Mouse (Mus musculus): Measurements from ENCODE around the gene Pml. TPM values are rescaled to one million over a fixed set of nuclear protein-coding genes. Genes with fewer than 3 reads are reported as not detected.

The Pml gene
- polyA plus RNA-seq, 1 experiment, result 71.3 TPM

DNA sequence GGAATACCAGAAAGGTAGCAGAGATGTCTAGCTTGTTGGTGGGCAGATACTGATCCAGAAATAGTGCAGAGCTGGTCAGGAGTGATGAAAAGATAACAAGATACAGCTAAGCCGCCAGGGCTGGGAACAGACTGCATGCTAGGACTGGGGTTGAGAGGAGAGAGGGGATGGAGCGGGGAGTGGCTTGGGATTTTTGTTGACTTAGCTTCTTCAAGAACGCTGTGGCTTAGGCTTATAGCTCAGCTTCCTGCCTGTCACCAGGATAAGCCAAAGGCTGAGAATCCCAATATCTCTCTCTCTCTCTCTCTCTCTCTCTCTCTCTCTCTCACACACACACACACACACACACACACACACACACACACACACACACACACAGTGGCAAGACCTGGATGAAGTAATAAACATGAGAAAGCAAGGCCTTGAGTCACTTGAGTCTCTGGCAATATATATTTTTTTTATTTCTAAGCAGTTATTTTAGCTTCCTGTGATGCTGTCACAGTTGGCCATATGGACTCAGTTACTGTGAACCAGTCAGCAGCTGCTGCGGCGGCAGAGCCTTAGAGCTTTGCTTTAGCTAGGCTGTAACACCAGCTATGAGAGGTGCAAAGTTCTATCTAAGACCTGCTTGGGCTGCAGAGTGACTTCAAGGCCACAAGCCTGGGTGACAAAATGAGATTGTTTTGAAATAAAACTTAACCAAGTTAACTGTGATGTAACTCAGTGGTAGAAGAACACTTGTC lies 73.7 kb downstream of the Pml start:
- Histone ChIP-seq H3K4me3 (ENCODE audit: insufficient read depth, low read length) (no peak overlapping the region), H3K27ac (ENCODE audit: insufficient read depth, low read depth, low read length) (no peak overlapping the region), H3K4me1 (ENCODE audit: control insufficient read depth, insufficient read depth, low read length) (no peaks in the 10 kb centered on the region)
- TF ChIP-seq CTCF (IDR thresholded peaks at IDR 0.05; ENCODE audit: low read depth, low read length), result no peak
- no peak for TF ChIP-seq POLR2A (IDR thresholded peaks at IDR 0.05; ENCODE audit: borderline replicate concordance, low read depth, low read length)

GRCm38 (mm10) chr9:58174818-58175251 lies 74.8 kb downstream of the Pml start:
- H3K27ac ChIP-seq (ENCODE audit: insufficient read depth, low read depth, low read length), result no peak overlapping the region
- TF ChIP-seq POLR2A (IDR thresholded peaks at IDR 0.05; ENCODE audit: borderline replicate concordance, low read depth, low read length) (no peak), CTCF (IDR thresholded peaks at IDR 0.05; ENCODE audit: low read depth, low read length) (no peak)
- no peak overlapping the region for H3K4me3 ChIP-seq (ENCODE audit: insufficient read depth, low read length)
- no peaks in the 10 kb centered on the region for H3K4me1 ChIP-seq (ENCODE audit: control insufficient read depth, insufficient read depth, low read length)

GRCm38 (mm10) chr9:58172863-58173262 lies 76.7 kb downstream of the Pml start:
- Histone ChIP-seq H3K4me3 (ENCODE audit: insufficient read depth, low read length) (no peak overlapping the region), H3K27ac (ENCODE audit: insufficient read depth, low read depth, low read length) (no peak overlapping the region), H3K4me1 (ENCODE audit: control insufficient read depth, insufficient read depth, low read length) (no peaks in the 10 kb centered on the region)
- TF ChIP-seq CTCF (IDR thresholded peaks at IDR 0.05; ENCODE audit: low read depth, low read length), result no peak
- no peak for TF ChIP-seq POLR2A (IDR thresholded peaks at IDR 0.05; ENCODE audit: borderline replicate concordance, low read depth, low read length)

GRCm38 (mm10) chr9:58169426-58169825 lies 80.2 kb downstream of the Pml start:
- Histone ChIP-seq H3K4me3 (ENCODE audit: insufficient read depth, low read length) (no peak overlapping the region), H3K4me1 (ENCODE audit: control insufficient read depth, insufficient read depth, low read length) (no peaks in the 10 kb centered on the region), H3K27ac (ENCODE audit: insufficient read depth, low read depth, low read length) (no peak overlapping the region)
- TF ChIP-seq POLR2A (IDR thresholded peaks at IDR 0.05; ENCODE audit: borderline replicate concordance, low read depth, low read length), result no peak
- TF ChIP-seq CTCF (IDR thresholded peaks at IDR 0.05; ENCODE audit: low read depth, low read length), result no peak

DNA sequence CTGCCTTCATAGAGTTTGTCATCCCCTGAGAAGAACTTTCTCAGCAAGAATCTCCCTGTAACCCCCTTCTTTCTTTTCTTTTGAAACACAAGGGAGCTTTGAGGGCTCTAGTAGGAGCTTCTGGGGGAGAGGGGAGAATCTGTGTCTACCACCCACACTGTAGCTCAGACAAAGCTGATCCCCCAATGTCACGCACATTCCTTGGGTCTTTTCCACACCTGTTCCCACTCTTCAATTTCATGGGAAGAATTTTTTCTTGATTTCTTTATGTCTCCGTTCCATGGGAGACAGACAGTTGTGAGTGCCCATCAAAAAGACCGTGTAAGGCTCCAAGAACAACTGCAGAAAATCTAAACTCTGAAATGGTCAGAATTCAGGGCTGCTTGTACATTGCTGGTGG lies 80.7 kb downstream of the Pml start:
- Histone ChIP-seq H3K4me3 (ENCODE audit: insufficient read depth, low read length) (no peak overlapping the region), H3K4me1 (ENCODE audit: control insufficient read depth, insufficient read depth, low read length) (no peaks in the 10 kb centered on the region), H3K27ac (ENCODE audit: insufficient read depth, low read depth, low read length) (no peak overlapping the region)
- TF ChIP-seq CTCF (IDR thresholded peaks at IDR 0.05; ENCODE audit: low read depth, low read length) (no peak), POLR2A (IDR thresholded peaks at IDR 0.05; ENCODE audit: borderline replicate concordance, low read depth, low read length) (no peak)

Other genes with a start within 250 kb of the Pml start
- 0.36 TPM in 1 of 2 replicates, not detected in the other for gene Cyp11a1, start 243.4 kb downstream of the Pml start, polyA plus RNA-seq (2012; ENCODE audit: insufficient read depth, insufficient read length, missing spikeins)
- gene Stra6, start 186.0 kb downstream of the Pml start, polyA plus RNA-seq (2012; ENCODE audit: insufficient read depth, insufficient read length, missing spikeins), result not detected in 2 replicates
- not detected in 2 replicates for gene Ccdc33, start 131.0 kb downstream of the Pml start, polyA plus RNA-seq (2012; ENCODE audit: insufficient read depth, insufficient read length, missing spikeins)
- not detected in 2 replicates for gene Islr, start 45.5 kb downstream of the Pml start, polyA plus RNA-seq (2012; ENCODE audit: insufficient read depth, insufficient read length, missing spikeins)
- not detected in 2 replicates for gene Islr2, start 45.5 kb downstream of the Pml start, polyA plus RNA-seq (2012; ENCODE audit: insufficient read depth, insufficient read length, missing spikeins)
- 21.3 and 25.2 TPM in 2 replicates for gene Stoml1, start 3.4 kb upstream of the Pml start, polyA plus RNA-seq (2012; ENCODE audit: insufficient read depth, insufficient read length, missing spikeins)
- 1.5 and 1.8 TPM in 2 replicates for gene Loxl1, start 63.4 kb upstream of the Pml start, polyA plus RNA-seq (2012; ENCODE audit: insufficient read depth, insufficient read length, missing spikeins)
- gene Tbc1d21, start 120.7 kb upstream of the Pml start, polyA plus RNA-seq (2012; ENCODE audit: insufficient read depth, insufficient read length, missing spikeins), result not detected in 2 replicates
- not detected in 2 replicates for gene Insyn1, start 238.8 kb upstream of the Pml start, polyA plus RNA-seq (2012; ENCODE audit: insufficient read depth, insufficient read length, missing spikeins)

Measured in bone marrow macrophage, adult 2 months (primary cell).